Mouse (Mus musculus) c-Kit-positive CD71-positive TER-119-positive erythroid progenitor cells, embryonic 14.5 days (primary cell): ENCODE measurements around the gene Hilpda.

Source experiments
- DNase-seq: peaks from one replicate; pipeline ENCODE4 v3.0.0-alpha.2; 2013; ENCODE audit warnings: low spot score

Hilpda gene

DNA sequence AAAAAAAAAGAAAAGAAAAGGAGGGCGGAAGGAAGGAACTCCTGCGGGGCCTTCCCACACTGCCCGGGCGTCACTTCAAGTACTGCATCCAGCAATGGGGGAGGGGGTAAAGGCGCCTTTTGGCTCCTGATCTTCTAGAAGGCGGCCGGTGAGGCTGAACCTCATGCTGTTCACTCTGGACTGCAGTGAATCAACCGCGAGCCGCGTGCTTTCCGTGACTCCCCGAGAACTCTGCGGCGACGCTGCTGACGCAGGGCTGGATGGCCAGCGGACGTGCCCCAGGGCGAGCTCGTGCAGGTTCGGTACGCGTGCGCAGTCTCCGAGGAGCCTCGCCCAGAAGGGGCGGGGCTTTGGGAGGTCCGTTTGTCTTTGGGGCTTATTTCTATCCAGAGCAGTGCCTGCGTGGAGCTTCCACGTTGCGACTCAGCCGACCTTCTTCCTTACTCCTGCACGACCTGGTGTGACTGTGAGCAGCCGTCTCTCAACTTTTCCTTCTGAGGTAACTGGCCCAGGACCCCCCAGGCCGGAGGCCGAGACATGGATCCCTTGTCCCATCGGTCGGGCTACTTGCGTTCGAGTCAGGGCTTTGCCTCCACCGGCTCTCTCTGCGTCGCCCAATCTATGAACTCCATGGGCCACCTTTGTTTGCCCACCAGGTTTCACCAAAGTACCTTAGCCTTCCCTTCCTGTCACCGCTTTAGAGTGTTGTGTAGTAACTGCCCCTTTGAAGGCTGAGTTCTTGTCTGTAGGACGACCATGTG is at the start of gene Hilpda:
TSS of gene Hilpda (plus strand) at position 177 of the 761 bp plus-strand sequence.
- DNase-seq = peak; percentile 91

- no peak for DNase-seq
Observed at GRCm38 (mm10) chr6:29229265-29229913, 42.9 kb upstream of the Hilpda start.

DNA sequence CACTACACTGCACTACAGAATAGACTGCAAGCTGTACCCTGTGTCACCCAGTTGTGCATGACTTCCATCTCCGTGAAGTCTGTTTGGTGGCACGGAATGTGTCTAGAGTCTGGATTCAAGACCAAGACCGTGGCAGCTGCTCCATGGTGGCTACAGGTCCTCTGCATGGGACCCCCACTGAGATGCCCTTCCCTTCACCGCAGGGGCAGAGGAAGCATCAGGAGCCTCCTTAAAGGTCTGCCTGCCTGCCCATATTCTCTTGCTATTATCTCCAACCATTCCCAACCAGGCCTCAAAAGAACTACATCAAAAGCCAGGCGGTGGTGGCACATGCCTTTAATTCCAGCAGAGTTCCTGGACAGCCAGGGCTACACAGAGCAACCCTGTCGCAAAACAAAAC is 41.9 kb upstream of the Hilpda start:
- DNase-seq = no peak

GRCm38 (mm10) chr6:29231799-29232198 is 40.5 kb upstream of the Hilpda start:
- DNase-seq = no peak

- DNase-seq = no peak
Observed at GRCm38 (mm10) chr6:29232321-29232720, 40.0 kb upstream of the Hilpda start.

DNA sequence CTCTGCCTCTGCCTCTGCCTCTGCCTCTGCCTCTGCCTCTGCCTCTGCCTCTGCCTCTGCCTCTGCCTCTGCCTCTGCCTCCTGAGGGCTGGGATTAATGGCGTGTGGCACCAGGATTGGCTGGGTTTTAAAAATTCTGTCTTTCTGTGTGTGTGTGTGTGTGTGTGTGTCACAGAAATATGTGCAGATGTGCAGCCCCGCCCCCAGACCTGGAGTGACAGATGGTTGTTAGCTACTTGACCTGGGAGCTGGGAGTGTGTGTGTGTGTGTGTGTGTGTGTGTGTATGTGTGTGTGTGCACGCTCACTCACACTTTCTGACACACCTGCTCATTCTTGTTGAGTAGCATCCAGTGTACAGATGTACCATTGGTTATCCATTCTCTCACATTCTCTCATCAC is 38.6 kb upstream of the Hilpda start:
- no peak for DNase-seq

DNA sequence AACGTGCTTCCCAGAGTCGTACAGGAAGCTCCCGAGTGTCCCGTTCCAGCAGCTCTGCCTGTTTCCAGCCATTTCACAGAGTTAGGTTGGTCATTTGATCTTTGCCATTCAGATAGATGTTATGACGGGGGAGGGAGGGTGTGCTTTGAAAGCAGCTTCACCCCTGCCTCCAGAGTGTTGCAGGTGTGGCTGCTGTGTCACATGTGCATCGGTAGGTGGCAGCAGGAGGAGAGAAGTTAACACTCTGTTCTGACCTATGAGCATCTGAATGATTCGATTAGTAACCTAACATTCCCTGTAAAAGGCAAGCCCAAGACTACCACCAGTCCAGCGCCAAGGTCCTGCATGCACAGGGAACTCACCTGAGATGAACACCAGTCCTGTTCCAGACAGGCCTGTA is 38.0 kb upstream of the Hilpda start:
- DNase-seq = no peak

DNA sequence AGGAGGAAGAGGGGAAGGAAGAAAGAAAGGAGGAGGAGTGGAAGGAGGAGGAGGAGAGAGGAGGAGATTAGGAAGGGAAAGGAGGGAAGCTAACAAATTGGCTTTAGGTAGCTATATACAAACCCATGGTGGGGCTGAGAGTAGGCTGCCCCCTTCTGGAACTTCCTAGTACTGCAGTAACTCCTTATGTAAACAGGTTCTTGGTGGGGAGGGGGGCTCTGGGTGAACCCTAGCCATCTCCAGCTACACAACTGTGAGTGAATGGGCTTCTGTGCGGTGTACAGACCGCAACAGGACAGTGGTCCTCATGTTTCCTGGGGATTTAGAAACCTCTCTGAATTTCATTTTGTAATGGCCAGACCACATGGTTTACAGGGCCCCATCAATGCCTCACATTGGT is 31.5 kb upstream of the Hilpda start:
- DNase-seq = peak; percentile 54

DNA sequence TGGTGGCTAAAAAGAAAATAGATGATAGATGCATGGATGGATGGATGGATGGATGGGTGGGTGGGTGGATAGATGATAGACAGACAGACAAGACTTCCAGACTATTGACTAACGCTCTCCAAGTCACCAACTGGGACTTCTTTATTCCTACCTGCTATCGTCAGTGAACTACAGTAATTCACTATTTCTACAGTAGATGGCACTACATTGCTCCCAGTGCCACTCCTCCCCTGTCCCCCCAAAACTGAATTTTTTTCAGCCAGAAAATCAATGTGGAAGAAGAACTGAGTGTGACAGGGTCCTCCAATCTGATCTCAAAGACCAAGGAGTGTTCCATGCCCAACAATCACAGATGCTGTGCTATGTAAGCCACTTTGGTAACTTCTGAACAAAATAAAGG is 30.6 kb upstream of the Hilpda start:
- no peak for DNase-seq

- no peak for DNase-seq
Observed at GRCm38 (mm10) chr6:29242265-29242664, 30.0 kb upstream of the Hilpda start.

DNA sequence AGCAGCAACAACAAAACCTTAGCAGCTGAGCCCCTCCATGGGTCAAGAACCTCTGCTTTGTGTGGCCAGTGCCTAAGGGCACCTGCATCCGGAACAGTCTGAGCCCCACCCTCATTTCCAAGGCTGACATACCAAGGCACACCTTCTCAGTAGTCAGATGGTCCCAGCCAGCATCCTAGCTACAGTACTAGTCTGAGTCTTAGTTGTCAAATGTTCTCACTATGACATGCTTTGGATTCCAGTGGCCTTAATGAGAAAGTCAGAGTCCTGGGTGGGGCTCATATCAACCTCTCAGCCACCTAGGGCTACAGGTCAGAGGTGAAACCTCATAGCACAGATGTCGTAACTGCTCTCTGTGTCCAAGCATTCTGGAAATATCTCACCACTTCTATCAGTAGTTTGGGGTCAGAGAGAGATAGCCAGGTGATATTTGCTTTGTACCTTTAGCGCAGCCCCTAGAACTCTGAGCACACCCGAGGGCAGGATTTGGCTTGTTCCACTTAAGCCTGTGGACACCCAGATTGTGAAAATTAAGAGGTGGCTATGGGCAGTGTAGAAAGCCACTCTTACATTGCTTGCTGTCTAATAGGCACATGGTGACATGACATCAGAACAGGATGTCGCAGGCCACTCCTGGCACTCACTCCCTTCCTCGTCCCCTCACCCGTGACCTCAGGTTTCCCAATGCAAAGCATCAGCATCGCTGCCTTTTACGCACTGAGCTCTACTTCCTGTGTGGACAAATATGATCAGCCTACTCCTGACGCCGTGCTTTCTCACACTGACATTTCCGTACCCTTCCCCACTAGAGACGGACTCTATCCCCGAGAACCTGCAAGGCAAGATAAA is 26.8 kb upstream of the Hilpda start:
- no peak for DNase-seq

GRCm38 (mm10) chr6:29246183-29246582 is 26.1 kb upstream of the Hilpda start:
- DNase-seq = no peak

DNA sequence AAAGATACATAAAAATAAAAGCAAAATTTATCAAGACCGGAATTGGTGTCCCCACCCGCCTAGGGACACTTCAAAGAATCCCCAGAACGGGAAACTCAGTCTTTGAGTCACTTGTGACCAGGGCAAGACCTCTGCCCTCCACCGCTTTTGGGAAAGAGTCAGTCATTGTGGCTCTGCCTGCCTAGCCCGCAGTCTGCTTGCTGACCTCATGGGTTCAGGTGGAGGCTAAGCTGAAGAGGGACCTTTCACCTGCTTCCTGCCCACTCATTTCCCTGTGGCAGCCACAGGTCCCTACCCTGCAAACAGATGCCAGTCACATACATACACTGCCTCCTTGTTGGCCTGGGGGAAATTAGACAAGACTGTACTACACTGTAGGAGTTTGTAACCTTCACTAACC is 25.7 kb upstream of the Hilpda start:
- DNase-seq = no peak

DNA sequence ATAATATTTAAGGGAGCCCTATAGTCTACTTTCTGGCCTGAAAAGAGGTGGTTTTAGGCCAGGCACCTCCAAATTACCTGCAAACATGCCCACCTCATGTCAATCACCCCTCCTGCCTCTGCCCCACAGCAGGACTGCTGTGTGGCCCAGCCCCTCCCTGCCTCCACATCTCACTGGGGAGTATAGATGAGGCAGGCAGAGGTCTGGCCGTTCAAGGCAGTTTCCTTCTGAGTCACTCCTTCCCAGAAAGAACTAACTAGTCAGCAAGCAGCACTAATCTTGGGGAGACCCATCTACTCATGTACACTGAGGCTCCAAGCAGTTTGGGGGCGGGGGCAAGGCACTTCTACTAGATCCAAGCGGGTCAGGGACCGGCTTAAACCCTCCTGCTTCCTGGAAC is 25.2 kb upstream of the Hilpda start:
- no peak for DNase-seq

DNA sequence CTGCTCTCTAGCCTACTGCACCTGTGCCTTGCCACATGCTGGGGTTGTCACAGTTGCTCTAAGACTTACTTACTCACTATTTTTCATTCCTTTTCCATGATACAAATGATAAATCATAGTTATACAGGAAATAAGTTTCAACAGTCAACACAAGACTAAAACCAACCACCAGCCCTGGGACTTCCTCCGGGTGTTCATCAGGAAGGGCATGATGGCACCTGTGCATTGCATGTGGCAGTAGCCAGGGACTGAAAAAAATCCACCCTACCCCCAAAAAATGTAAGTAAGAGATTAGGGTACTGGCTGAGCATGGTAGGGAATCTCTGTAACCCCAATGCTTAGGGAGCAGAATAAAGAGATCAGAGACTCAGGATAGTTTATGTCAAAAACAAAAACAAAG is 12.9 kb upstream of the Hilpda start:
- DNase-seq = no peak

GRCm38 (mm10) chr6:29261831-29262230 is 10.5 kb upstream of the Hilpda start:
- no peak for DNase-seq

DNA sequence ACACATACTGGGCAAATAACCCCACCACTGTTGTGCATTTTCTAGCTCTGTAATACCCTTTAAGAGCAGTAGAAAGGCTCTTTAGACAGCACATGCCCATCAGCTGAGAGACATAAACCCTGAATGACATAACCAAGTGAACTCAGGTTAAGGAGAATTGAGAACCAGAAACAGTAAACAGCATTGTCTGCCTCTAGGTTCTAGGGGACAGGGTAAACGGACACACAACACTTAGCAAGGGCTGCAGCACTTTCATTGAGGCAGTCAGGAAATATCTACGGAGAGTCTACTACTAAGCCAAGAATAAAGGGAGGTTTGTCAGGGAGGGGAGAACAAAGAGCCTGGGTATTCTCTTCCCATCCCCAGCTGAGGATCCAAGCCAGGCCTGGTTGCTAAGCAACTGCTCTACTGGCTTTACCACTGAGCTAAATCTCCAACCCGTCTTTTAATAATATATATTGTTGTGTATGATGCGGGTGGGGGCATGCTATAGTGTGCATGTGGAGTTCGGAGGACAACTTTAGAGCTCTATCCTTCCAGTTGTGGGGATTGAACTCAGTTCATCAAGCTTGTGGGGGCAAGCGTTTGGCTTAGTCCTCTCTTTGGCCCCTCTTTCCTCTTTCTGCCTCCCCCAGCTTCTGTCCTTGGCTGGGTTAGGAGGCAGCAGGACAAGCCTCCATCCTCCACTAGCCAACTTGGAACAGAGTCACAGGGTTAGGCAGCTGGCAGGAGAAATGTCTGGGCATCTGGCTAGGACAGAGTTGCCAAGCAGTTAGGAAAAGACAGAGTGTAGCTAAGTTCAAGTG is 8.4 kb upstream of the Hilpda start:
- no peak for DNase-seq

- DNase-seq = no peak
Observed at GRCm38 (mm10) chr6:29264456-29264781, 7.9 kb upstream of the Hilpda start.

DNA sequence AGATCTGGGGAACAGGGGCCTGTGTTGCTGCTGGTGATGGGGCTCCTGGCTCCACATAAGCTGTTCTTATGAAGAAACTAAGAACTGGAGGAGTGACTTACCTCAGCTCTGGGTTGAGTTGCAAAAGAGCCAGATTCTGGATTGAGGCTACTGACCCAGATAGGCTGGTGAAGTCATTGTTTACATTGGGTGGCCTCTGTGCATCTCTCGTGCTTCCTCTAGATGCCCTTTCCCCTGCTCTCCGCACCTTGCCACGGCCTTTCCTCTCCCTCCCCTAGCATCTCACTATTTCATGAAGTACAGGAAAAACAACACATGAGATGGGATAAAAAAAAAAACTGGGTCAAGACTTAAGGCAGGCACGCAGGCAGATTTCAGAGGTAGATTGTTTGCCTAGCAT is 5.4 kb upstream of the Hilpda start:
- DNase-seq = no peak

GRCm38 (mm10) chr6:29269006-29269668 is 3.2 kb upstream of the Hilpda start:
- no peak for DNase-seq

- no peak for DNase-seq
Observed at GRCm38 (mm10) chr6:29270961-29271360, 1.3 kb upstream of the Hilpda start.

DNA sequence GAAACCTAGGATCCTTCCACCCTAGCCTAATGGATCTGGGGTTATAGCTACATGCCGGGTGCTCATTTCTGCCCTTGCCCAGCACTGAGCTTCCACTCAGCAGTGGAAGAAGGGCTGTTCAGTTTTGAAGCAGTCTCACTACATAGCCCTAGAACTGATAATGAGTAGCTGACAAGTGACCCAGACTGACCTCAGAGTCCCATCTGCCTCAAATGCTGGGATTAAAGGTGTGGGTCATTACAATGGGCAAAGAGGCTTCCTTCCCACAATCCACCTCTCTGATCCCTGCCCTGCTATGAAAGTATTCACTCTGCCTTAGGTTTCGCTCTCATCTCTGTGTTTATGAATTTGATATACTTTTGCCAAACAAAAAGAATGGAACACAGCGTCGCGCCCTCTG is 4.5 kb downstream of the Hilpda start:
- no peak for DNase-seq
